Mouse (Mus musculus): ENCODE measurements around the gene Mmp8. TPM values are rescaled to one million over a fixed set of nuclear protein-coding genes. Genes with fewer than 3 reads are reported as not detected.

Gene Mmp8
- polyA plus RNA-seq, 1 experiment from 2014 or later, result not detected

GRCm38 (mm10) chr9:7572663-7573308 lies 14.5 kb downstream of the Mmp8 start:
- no peak overlapping the region for H3K9ac ChIP-seq (replicated peaks; ENCODE audit: low read length)
- ATAC-seq (ENCODE audit: low FRiP score, low TSS enrichment) (no peak), DNase-seq (no peak)
- no peaks in the 10 kb centered on the region for H3K4me1 ChIP-seq (ENCODE audit: control insufficient read depth, insufficient read depth, low read length)
- no peaks in the 10 kb centered on the region for H3K36me3 ChIP-seq (ENCODE audit: control insufficient read depth, insufficient read depth, low read length)
- no peaks in the 10 kb centered on the region for H3K9me3 ChIP-seq (ENCODE audit: control insufficient read depth, low read length)
- no peaks in the 10 kb centered on the region for H3K27me3 ChIP-seq (ENCODE audit: control insufficient read depth, insufficient read depth, low read length)
- no peak overlapping the region for H3K4me3 ChIP-seq (replicated peaks; ENCODE audit: low read depth, low read length)
- 86% methylated on average over 2 of the region's 2 CpGs for WGBS
- H3K27ac ChIP-seq (replicated peaks; ENCODE audit: low read depth, low read length), result no peak overlapping the region
- H3K4me2 ChIP-seq (ENCODE audit: low read length), result no peak overlapping the region

GRCm38 (mm10) chr9:7575526-7575925 lies 17.3 kb downstream of the Mmp8 start:
- H3K4me3 ChIP-seq (replicated peaks; ENCODE audit: low read depth, low read length), result no peak overlapping the region
- no peaks in the 10 kb centered on the region for H3K9me3 ChIP-seq (ENCODE audit: control insufficient read depth, low read length)
- H3K9ac ChIP-seq (replicated peaks; ENCODE audit: low read length), result no peak overlapping the region
- ATAC-seq (ENCODE audit: low FRiP score, low TSS enrichment), result no peak
- 77% methylated on average over 3 of the region's 3 CpGs for WGBS
- no peak overlapping the region for H3K4me2 ChIP-seq (ENCODE audit: low read length)
- DNase-seq, result no peak
- no peaks in the 10 kb centered on the region for H3K36me3 ChIP-seq (ENCODE audit: control insufficient read depth, insufficient read depth, low read length)
- H3K4me1 ChIP-seq (ENCODE audit: control insufficient read depth, insufficient read depth, low read length), result no peaks in the 10 kb centered on the region
- no peak overlapping the region for H3K27ac ChIP-seq (replicated peaks; ENCODE audit: low read depth, low read length)
- no peaks in the 10 kb centered on the region for H3K27me3 ChIP-seq (ENCODE audit: control insufficient read depth, insufficient read depth, low read length)

DNA sequence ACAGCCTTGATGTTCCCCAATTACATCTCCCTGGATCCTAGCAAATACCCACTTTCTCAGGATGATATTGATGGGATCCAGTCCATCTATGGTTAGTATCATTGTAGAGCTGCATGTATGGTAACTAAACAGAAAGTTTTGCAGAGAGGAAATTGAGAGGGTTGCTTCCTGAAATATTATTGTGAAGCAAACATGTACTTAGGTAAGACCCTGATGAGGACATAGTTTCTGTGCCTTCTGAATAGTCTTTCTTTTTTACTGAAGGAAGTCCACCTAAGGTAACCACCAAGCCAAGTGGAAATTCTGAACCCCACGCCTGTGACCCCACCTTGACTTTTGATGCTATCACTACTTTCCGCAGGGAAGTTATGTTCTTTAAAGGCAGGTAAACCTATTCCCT lies 19.1 kb downstream of the Mmp8 start:
- H3K4me2 ChIP-seq (ENCODE audit: low read length), result no peak overlapping the region
- DNase-seq (no peak), ATAC-seq (ENCODE audit: low FRiP score, low TSS enrichment) (no peak)
- no peaks in the 10 kb centered on the region for H3K9me3 ChIP-seq (ENCODE audit: control insufficient read depth, low read length)
- no peak overlapping the region for H3K9ac ChIP-seq (replicated peaks; ENCODE audit: low read length)
- no peaks in the 10 kb centered on the region for H3K4me1 ChIP-seq (ENCODE audit: control insufficient read depth, insufficient read depth, low read length)
- H3K4me3 ChIP-seq (replicated peaks; ENCODE audit: low read depth, low read length), result no peak overlapping the region
- H3K27ac ChIP-seq (replicated peaks; ENCODE audit: low read depth, low read length), result no peak overlapping the region
- H3K36me3 ChIP-seq (ENCODE audit: control insufficient read depth, insufficient read depth, low read length), result no peaks in the 10 kb centered on the region
- H3K27me3 ChIP-seq (ENCODE audit: control insufficient read depth, insufficient read depth, low read length), result no peaks in the 10 kb centered on the region
- 94% methylated on average over 2 of the region's 2 CpGs for WGBS

DNA sequence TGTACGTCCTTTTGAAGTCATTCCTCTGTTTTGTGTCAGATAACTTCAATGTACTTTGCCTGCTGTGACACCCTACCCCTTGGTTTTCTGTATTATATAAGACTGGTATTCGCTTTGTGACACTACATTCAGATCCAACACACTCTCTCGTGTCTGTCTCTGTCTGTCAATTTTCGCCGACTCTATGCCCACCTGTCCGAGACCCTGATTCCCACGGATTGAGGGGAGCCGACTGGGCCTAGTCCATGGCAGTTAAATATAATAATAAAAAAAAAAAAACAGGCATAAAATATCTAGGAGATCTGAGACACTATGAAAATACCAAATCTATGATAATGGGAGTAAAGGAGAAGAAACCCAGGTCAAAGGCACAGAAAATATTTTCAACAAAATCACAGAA lies 31.8 kb downstream of the Mmp8 start:
- H3K4me3 ChIP-seq (replicated peaks; ENCODE audit: low read depth, low read length), result no peak overlapping the region

DNA sequence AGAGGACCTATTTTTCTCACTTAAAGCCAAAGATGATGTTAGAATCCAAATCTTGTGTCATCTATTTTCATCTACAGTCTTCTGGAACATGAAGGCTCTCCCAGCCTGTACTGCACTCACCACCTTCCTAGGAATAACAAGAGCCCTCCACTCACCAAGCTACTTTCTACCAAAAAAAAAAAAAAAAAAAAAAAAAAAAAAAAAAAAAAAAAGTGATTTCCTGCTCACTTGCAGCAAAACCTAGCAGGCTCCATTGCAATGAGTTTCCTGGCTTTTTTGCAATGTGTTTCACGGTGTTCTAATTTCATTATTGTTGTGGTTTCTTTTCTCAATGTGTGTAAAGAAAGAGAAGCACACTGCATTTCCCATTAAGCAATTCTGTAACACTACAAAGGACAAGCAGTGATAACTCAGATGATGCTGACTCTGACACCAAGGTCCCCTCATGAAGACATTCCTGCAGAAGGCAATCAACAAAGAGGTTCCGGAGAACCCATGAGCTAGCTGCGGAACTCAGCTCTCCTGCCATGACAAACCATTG lies 35.1 kb downstream of the Mmp8 start:
- no peak overlapping the region for H3K4me2 ChIP-seq (ENCODE audit: low read length)
- H3K9me3 ChIP-seq (ENCODE audit: control insufficient read depth, low read length), result no peaks in the 10 kb centered on the region
- no peak overlapping the region for H3K4me3 ChIP-seq (replicated peaks; ENCODE audit: low read depth, low read length)
- no peaks in the 10 kb centered on the region for H3K27me3 ChIP-seq (ENCODE audit: control insufficient read depth, insufficient read depth, low read length)
- H3K9ac ChIP-seq (replicated peaks; ENCODE audit: low read length), result no peak overlapping the region
- no peaks in the 10 kb centered on the region for H3K4me1 ChIP-seq (ENCODE audit: control insufficient read depth, insufficient read depth, low read length)
- H3K27ac ChIP-seq (replicated peaks; ENCODE audit: low read depth, low read length), result no peak overlapping the region
- no peaks in the 10 kb centered on the region for H3K36me3 ChIP-seq (ENCODE audit: control insufficient read depth, insufficient read depth, low read length)
- WGBS, result 93% methylated on average over 3 of the region's 3 CpGs
- ATAC-seq (ENCODE audit: low FRiP score, low TSS enrichment), result no peak
- DNase-seq, result no peak

More for the DNA sequence above, 31.8 kb downstream of the Mmp8 start:
- Histone ChIP-seq H3K4me2 (ENCODE audit: low read length) (no peak overlapping the region), H3K9ac (replicated peaks; ENCODE audit: low read length) (no peak overlapping the region), H3K27ac (replicated peaks; ENCODE audit: low read depth, low read length) (no peak overlapping the region), H3K4me1 (ENCODE audit: control insufficient read depth, insufficient read depth, low read length) (no peaks in the 10 kb centered on the region), H3K9me3 (ENCODE audit: control insufficient read depth, low read length) (no peaks in the 10 kb centered on the region), H3K27me3 (ENCODE audit: control insufficient read depth, insufficient read depth, low read length) (no peaks in the 10 kb centered on the region), H3K36me3 (ENCODE audit: control insufficient read depth, insufficient read depth, low read length) (no peaks in the 10 kb centered on the region)
- ATAC-seq (ENCODE audit: low FRiP score, low TSS enrichment) (no peak), DNase-seq (no peak)
- WGBS, result 83% methylated on average over 8 of the region's 8 CpGs

- peak overlapping the region; percentile 51 for H3K4me2 ChIP-seq (ENCODE audit: low read length)
Measured at GRCm38 (mm10) chr9:7594816-7595540, 36.7 kb downstream of the Mmp8 start.

DNA sequence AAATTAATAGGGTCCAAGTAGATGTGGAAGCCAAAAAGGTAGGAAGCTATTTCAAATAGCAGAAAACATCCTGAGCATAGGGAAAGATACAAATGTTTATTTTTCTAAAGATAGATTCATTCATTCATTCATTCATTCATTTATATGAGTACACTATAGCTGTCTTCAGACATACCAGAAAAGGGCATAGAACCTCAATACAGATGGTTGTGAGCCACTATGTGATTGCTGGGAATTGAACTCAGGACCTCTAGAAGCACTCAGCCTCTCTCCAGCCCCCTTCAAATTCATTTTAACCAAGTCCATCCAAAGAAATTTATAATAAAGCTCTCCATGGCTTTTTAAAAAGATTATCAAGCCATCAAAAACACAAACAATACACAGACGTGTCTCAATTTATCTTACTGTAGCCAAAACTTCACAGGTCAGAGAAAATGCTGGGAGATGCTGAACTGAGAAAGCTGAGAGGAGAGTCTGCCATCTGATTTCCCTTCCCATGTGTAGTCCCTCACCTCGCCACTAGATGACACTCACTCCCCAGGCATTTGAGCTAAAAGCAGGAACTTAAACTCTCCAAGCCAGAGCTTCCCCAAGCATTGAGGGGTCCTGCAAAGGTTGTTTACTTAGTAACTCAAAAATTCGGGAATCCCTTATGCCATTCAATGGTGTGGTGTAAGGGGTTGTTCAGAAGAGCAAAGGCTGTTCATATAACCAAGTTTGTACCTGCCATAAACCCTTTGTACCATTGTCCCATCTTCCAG lies 44.9 kb downstream of the Mmp8 start:
- Histone ChIP-seq H3K4me2 (ENCODE audit: low read length) (no peak overlapping the region), H3K27ac (replicated peaks; ENCODE audit: low read depth, low read length) (no peak overlapping the region), H3K27me3 (ENCODE audit: control insufficient read depth, insufficient read depth, low read length) (no peaks in the 10 kb centered on the region), H3K9ac (replicated peaks; ENCODE audit: low read length) (no peak overlapping the region), H3K4me3 (replicated peaks; ENCODE audit: low read depth, low read length) (no peak overlapping the region), H3K36me3 (ENCODE audit: control insufficient read depth, insufficient read depth, low read length) (no peaks in the 10 kb centered on the region), H3K9me3 (ENCODE audit: control insufficient read depth, low read length) (no peaks in the 10 kb centered on the region), H3K4me1 (ENCODE audit: control insufficient read depth, insufficient read depth, low read length) (no peaks in the 10 kb centered on the region)
- DNase-seq (peak; percentile 82), ATAC-seq (ENCODE audit: low FRiP score, low TSS enrichment) (peak; percentile 68; the same call in 1 of the 2 replicates)
- 5% methylated on average over 3 of the region's 3 CpGs for WGBS

More at GRCm38 (mm10) chr9:7594816-7595540, 36.7 kb downstream of the Mmp8 start:
- H3K4me3 ChIP-seq (replicated peaks; ENCODE audit: low read depth, low read length), result peak overlapping the region; percentile 16; the same call in 1 of the 2 replicates
- peak overlapping the region; percentile 38 for H3K9ac ChIP-seq (replicated peaks; ENCODE audit: low read length)
- DNase-seq, result peak; percentile 91
- no peaks in the 10 kb centered on the region for H3K27me3 ChIP-seq (ENCODE audit: control insufficient read depth, insufficient read depth, low read length)
- H3K27ac ChIP-seq (replicated peaks; ENCODE audit: low read depth, low read length), result no peak overlapping the region
- H3K36me3 ChIP-seq (ENCODE audit: control insufficient read depth, insufficient read depth, low read length), result no peaks in the 10 kb centered on the region
- H3K9me3 ChIP-seq (ENCODE audit: control insufficient read depth, low read length), result no peaks in the 10 kb centered on the region
- peak; percentile 95 for ATAC-seq (ENCODE audit: low FRiP score, low TSS enrichment)
- 14% methylated on average over 6 of the region's 6 CpGs for WGBS
- H3K4me1 ChIP-seq (ENCODE audit: control insufficient read depth, insufficient read depth, low read length), result no peaks in the 10 kb centered on the region

- H3K4me3 ChIP-seq (replicated peaks; ENCODE audit: low read depth, low read length), result no peak overlapping the region
- H3K27me3 ChIP-seq (ENCODE audit: control insufficient read depth, insufficient read depth, low read length), result no peaks in the 10 kb centered on the region
- no peaks in the 10 kb centered on the region for H3K36me3 ChIP-seq (ENCODE audit: control insufficient read depth, insufficient read depth, low read length)
- no peak overlapping the region for H3K9ac ChIP-seq (replicated peaks; ENCODE audit: low read length)
- H3K27ac ChIP-seq (replicated peaks; ENCODE audit: low read depth, low read length), result no peak overlapping the region
- H3K4me2 ChIP-seq (ENCODE audit: low read length), result no peak overlapping the region
- no peaks in the 10 kb centered on the region for H3K9me3 ChIP-seq (ENCODE audit: control insufficient read depth, low read length)
- WGBS, result 86% methylated on average over 6 of the region's 6 CpGs
- ATAC-seq (ENCODE audit: low FRiP score, low TSS enrichment) (no peak), DNase-seq (no peak)
- no peaks in the 10 kb centered on the region for H3K4me1 ChIP-seq (ENCODE audit: control insufficient read depth, insufficient read depth, low read length)
Measured at GRCm38 (mm10) chr9:7604005-7604404, 45.7 kb downstream of the Mmp8 start.
